Mouse (Mus musculus) neural tube, embryonic 15.5 days (tissue): ENCODE data around the gene Snx30. TPM values are rescaled to one million over a fixed set of nuclear protein-coding genes. Genes with fewer than 3 reads are reported as not detected.

ENCODE experiments used
- ATAC-seq: fragments of 200-750 bp; cut with Nextera tagmentation; 2 replicates; pipeline ENCODE4 v1.8.0; 2017; ENCODE audit warnings: mild to moderate bottlenecking, moderate TSS enrichment, moderate library complexity; ENCODE audit not compliant: low FRiP score
- H3K27ac ChIP-seq: fragments of 300-500 bp; sonication (generic); replicated peaks from 2 replicates; pipeline ENCODE4 v1.5.1; 2015; ENCODE audit warnings: mild to moderate bottlenecking, inconsistent platforms
- H3K27me3 ChIP-seq: fragments of 300-500 bp; sonication (generic); replicated peaks from 2 replicates; pipeline ENCODE4 v1.6.1; 2015; ENCODE audit warnings: inconsistent platforms
- H3K36me3 ChIP-seq: fragments of 300-500 bp; sonication (generic); 2 replicates; pipeline ENCODE4 v1.6.1; 2015; ENCODE audit warnings: inconsistent platforms
- H3K4me1 ChIP-seq: fragments of 300-500 bp; sonication (generic); 2 replicates; pipeline ENCODE4 v1.6.1; 2015; ENCODE audit warnings: inconsistent platforms
- H3K4me2 ChIP-seq: fragments of 300-500 bp; sonication (generic); 2 replicates; pipeline ENCODE4 v1.6.1; 2015; ENCODE audit warnings: inconsistent platforms, mild to moderate bottlenecking, moderate library complexity
- H3K4me3 ChIP-seq: fragments of 300-500 bp; sonication (generic); replicated peaks from 2 replicates; pipeline ENCODE4 v1.5.1; 2015; ENCODE audit warnings: mild to moderate bottlenecking, inconsistent platforms
- H3K9ac ChIP-seq: fragments of 300-500 bp; sonication (generic); replicated peaks from 2 replicates; pipeline ENCODE4 v1.6.1; 2015; ENCODE audit warnings: mild to moderate bottlenecking, inconsistent platforms
- H3K9me3 ChIP-seq: fragments of 300-500 bp; sonication (generic); replicated peaks from 2 replicates; pipeline ENCODE4 v1.6.1; 2016; ENCODE audit warnings: inconsistent platforms
- WGBS: fragments of 180-500 bp; shearing (Covaris S2); methylation state at CpG from one replicate; pipeline ENCODE4 v1.1.7; 2015; ENCODE audit warnings: mixed read lengths; 5-methylcytosine and 5-hydroxymethylcytosine counted together
- polyA plus RNA-seq: library from polyadenylated mRNA; unstranded; fragments of >200 nt; fragmentation: Nextera tagmentation; extraction: Ambion mirVana; gene quantifications from 2 replicates; pipeline ENCODE4 v1.2.1, GENCODE M21; 2015

Gene Snx30
- polyA plus RNA-seq, 1 experiment from 2014 or later = 17.8 TPM

DNA sequence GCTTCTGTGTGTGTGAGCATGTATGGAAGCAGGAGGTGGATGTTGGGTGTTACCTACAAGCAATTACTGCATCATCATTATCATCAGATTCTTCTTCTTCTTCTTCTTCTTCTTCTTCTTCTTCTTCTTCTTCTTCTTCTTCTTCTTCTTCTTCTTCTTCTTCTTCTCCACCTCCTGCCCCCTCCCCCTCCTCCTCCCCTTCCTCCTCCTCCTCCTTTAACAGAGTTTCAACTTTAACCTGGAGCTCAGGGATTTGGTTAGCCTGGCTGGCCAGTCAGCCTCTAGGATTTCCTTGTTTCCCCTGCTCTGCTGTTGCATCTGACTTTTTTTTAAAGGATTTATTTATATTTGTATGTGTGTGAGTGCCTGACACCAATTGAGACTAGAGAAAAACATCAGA, 4.2 kb upstream of the Snx30 start, which contains the start of gene Inip:
Gene Inip, minus strand, starts transcription at position 101 of the 400 bp plus-strand sequence.
- Histone ChIP-seq H3K4me3 (no peak within 1 kb of the TSS), H3K36me3 (no peaks in the 10 kb centered on the region), H3K9ac (no peak within 1 kb of the TSS), H3K9me3 (no peaks in the 10 kb centered on the region), H3K27ac (no peak within 1 kb of the TSS), H3K4me1 (peaks cover 8% of the 10 kb centered on the region; the same call in 1 of the 2 replicates), H3K27me3 (no peaks in the 10 kb centered on the region), H3K4me2 (no peak within 1 kb of the TSS)
- ATAC-seq = no peak

DNA sequence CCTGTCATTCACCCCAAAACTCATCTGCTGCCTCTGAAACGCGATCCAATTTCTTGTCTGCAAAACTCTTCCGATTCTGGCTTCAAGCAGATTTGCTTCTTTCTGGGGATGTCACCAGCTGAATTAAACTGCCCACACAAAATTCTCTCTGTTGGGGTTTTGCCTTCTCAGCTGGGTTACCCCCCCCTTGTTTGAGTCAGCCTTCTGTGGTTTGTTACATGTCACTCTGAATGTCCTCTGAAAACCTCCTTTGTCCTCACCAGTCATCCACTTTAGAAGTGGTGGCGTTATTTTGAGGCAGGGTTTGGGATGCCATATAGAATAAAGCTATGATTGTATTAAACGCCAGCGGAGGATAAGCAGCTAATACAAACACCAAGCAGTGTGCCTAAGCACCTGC, 3.5 kb upstream of the Snx30 start:
- Histone ChIP-seq H3K36me3 (no peaks in the 10 kb centered on the region), H3K4me2 (no peak overlapping the region), H3K4me1 (peaks cover 14% of the 10 kb centered on the region), H3K27ac (no peak overlapping the region), H3K9ac (no peak overlapping the region), H3K9me3 (no peaks in the 10 kb centered on the region), H3K27me3 (no peaks in the 10 kb centered on the region), H3K4me3 (no peak overlapping the region)
- no peak for ATAC-seq
- WGBS = 77% methylated on average over 6 of the region's 6 CpGs

DNA sequence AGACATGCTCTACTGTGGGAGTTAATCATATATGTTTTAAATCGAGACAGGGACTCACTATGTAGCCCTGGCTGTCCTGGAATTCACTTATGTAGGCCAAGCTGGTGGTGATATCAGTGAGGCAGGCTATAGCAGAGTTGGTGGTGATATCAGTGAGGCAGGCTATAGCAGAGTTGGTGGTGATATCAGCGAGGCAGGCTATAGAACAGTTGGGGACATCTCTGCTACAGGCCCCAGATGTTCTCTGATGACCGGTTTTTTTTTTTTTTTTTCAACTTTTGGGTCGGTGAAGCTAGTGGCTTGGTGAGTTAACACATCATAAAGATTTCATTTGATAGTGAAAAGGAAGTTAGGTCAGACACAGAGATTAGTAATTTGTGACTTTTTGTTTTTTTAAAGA, 2.8 kb upstream of the Snx30 start:
- Histone ChIP-seq H3K4me1 (peaks cover 21% of the 10 kb centered on the region), H3K9me3 (no peaks in the 10 kb centered on the region), H3K27me3 (no peaks in the 10 kb centered on the region), H3K27ac (no peak overlapping the region), H3K4me2 (no peak overlapping the region), H3K36me3 (no peaks in the 10 kb centered on the region), H3K4me3 (no peak overlapping the region), H3K9ac (no peak overlapping the region)
- no peak for ATAC-seq
- 71% methylated on average over 4 of the region's 4 CpGs for WGBS

DNA sequence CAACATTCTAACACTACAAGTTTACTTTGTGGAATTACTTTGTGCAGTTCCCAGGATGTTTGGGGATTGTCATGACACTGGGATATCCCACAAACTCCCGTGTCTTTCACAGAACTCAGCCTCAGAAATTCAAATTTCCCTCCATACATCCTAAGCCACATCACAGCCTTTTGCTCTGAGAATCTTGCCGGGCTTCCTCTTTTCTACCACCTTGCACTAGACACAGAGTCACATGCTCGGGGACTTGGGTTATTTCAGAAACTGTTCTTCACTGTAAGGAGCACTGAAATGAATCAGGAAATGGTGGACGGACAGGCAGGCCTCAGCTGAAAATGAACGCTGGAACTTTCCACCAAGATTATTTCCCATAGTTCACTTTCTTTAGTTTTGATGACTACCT, 2.3 kb upstream of the Snx30 start:
- peaks cover 26% of the 10 kb centered on the region for H3K4me1 ChIP-seq
- no peak overlapping the region for H3K4me3 ChIP-seq
- no peaks in the 10 kb centered on the region for H3K36me3 ChIP-seq
- WGBS = 81% methylated on average over 5 of the region's 5 CpGs
- H3K4me2 ChIP-seq = no peak overlapping the region
- no peak overlapping the region for H3K9ac ChIP-seq
- no peaks in the 10 kb centered on the region for H3K9me3 ChIP-seq
- no peak for ATAC-seq
- no peak overlapping the region for H3K27ac ChIP-seq
- no peaks in the 10 kb centered on the region for H3K27me3 ChIP-seq

DNA sequence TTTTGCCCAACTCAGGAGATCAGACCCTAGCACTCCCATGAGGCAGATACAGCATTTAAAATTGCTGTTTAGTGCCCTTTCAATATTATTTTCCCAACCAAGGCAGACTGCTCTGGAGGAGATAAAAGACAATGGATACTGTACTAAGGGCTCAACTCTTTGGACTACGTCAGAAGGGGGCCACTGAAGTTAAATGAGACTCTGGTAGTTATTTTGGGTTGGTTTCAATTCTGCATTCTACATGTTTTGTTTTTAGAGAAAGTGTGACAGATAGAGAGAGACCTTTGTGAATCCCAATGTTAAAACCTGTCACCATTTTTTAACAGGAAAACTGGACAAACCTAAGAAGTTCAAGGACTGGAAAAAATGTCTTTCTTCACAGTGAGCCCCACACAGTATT, 886 bp upstream of the Snx30 start:
- no peak for ATAC-seq
- H3K27me3 ChIP-seq = no peaks in the 10 kb centered on the region
- H3K4me3 ChIP-seq = peak overlapping the region; percentile 65
- H3K9ac ChIP-seq = peak overlapping the region; percentile 74
- peak overlapping the region; percentile 85 for H3K27ac ChIP-seq
- H3K4me2 ChIP-seq = peak overlapping the region; percentile 61
- no peaks in the 10 kb centered on the region for H3K9me3 ChIP-seq
- peaks cover 33% of the 10 kb centered on the region for H3K4me1 ChIP-seq
- WGBS = 62% methylated on average over 1 of the region's 1 CpGs
- H3K36me3 ChIP-seq = no peaks in the 10 kb centered on the region

DNA sequence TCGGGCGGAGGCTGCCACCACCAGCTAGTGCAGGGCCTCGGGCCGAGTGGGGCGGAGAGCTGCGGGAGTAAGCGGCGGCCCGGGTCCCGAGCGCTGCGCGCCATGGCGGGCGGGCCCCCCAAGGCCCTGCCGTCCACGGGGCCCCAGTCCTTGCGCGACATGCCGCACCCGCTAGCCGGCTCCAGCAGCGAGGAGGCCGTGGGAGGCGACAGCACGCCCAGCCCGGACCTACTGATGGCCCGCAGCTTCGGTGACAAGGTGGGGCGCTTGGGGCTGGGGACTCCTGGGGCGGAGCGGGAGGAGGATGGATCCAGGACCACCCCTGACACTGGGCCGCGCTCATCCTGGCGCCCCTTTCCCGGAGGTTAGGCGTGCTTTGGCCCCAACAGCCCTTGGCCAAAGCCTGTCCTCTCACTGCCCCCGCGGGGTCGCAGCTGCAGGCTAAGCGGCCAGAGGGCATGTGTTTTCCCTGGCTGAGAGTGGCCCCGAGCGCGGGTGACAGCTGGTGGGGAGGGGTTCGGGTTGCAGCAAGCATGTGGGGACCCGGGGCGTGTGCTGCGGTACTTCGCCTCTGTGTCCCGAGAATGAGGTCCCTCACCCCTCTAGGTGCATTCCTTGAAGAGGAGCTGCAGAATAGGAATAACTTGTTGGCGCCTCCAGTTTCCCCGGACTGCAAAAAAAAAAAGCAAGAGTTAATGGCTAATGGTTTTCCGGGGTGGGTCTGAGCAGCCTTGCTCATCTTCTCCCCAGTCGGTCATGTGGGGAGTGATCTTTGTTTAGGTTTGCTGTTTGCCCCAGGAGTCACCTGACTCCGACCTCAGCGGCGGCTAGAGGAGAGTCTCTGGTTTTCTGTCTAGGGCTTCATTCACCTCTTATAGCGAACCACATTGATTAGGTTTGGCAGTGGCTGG, 583 bp downstream of the Snx30 start:
- Histone ChIP-seq H3K27ac (peak overlapping the region; percentile 85), H3K4me2 (peak overlapping the region; percentile 61), H3K9me3 (no peaks in the 10 kb centered on the region), H3K36me3 (no peaks in the 10 kb centered on the region), H3K9ac (peak overlapping the region; percentile 74), H3K4me3 (peak overlapping the region; percentile 65), H3K4me1 (peaks cover 33% of the 10 kb centered on the region), H3K27me3 (no peaks in the 10 kb centered on the region)
- under 1% methylated on average over 54 of the region's 58 CpGs for WGBS
- ATAC-seq = peak; percentile 73

DNA sequence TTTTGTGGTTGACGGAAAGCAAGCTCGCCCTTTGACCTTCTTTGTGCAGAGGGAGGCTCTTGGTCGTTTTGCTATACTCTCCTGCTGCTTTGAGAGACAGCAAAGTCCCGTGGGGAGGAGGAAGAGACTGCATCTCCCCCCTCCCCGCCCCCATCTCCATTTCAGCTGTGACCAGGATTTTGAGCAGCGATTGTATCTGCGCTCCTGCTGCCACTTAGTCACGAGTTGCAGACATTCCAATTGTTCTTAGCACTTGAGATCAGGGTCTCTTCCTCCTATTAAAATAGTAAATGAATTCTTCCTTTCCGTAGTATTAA, 1.2 kb downstream of the Snx30 start:
- ATAC-seq = no peak
- no peaks in the 10 kb centered on the region for H3K27me3 ChIP-seq
- H3K27ac ChIP-seq = peak overlapping the region; percentile 85
- H3K9ac ChIP-seq = peak overlapping the region; percentile 74
- 5% methylated on average over 9 of the region's 9 CpGs for WGBS
- H3K9me3 ChIP-seq = no peaks in the 10 kb centered on the region
- peak overlapping the region; percentile 65 for H3K4me3 ChIP-seq
- no peaks in the 10 kb centered on the region for H3K36me3 ChIP-seq
- peak overlapping the region; percentile 61 for H3K4me2 ChIP-seq
- H3K4me1 ChIP-seq = peaks cover 33% of the 10 kb centered on the region

DNA sequence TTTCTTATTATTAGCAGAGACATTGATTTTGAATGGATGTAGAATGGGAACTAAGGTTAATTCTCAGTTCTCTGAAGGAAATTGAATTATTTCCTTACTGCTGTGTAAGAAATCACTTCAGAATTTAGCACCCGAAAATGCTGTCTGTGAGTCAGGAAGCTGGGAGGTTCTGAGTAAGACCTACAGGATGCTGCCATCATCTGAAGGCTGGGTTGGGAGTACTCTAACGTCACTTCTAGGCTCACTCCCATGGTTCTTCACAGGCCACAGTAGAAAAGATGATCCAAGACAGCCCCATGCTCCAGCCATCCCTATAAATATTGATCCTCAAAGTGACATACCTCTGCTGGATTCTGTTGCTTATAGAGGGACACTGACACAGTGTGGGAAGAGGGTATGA, 1.9 kb downstream of the Snx30 start:
- ATAC-seq = no peak
- no peak overlapping the region for H3K27ac ChIP-seq
- H3K4me1 ChIP-seq = peaks cover 33% of the 10 kb centered on the region
- 59% methylated on average over 2 of the region's 2 CpGs for WGBS
- no peaks in the 10 kb centered on the region for H3K9me3 ChIP-seq
- peak overlapping the region; percentile 1 for H3K4me3 ChIP-seq
- H3K27me3 ChIP-seq = no peaks in the 10 kb centered on the region
- no peaks in the 10 kb centered on the region for H3K36me3 ChIP-seq
- H3K9ac ChIP-seq = no peak overlapping the region; the same call in 1 of the 2 replicates
- peak overlapping the region; percentile 61 for H3K4me2 ChIP-seq

DNA sequence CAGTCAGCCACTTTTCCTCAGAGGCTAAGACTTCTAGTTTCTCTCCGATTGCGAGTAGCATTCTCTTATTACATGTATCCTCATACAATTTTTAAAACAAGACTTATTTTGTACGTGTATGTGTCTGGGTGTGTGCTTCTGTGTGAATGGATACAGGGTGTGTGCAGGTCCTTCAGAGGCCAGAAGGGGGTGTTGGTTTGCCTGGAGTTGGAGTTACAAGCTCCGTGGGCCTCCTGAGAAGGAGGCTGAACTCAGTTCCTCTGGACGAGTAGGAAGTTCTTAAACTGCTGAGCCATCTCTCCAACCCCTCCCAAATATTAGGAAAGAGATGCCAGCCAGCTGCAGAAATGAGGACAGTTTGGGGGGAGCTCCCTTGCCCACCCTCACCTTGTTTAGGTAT, 2.8 kb downstream of the Snx30 start:
- Histone ChIP-seq H3K9me3 (no peaks in the 10 kb centered on the region), H3K9ac (no peak overlapping the region), H3K4me2 (no peak overlapping the region), H3K4me1 (peaks cover 33% of the 10 kb centered on the region), H3K27me3 (no peaks in the 10 kb centered on the region), H3K36me3 (no peaks in the 10 kb centered on the region), H3K4me3 (no peak overlapping the region), H3K27ac (no peak overlapping the region)
- 65% methylated on average over 5 of the region's 5 CpGs for WGBS
- ATAC-seq = no peak

DNA sequence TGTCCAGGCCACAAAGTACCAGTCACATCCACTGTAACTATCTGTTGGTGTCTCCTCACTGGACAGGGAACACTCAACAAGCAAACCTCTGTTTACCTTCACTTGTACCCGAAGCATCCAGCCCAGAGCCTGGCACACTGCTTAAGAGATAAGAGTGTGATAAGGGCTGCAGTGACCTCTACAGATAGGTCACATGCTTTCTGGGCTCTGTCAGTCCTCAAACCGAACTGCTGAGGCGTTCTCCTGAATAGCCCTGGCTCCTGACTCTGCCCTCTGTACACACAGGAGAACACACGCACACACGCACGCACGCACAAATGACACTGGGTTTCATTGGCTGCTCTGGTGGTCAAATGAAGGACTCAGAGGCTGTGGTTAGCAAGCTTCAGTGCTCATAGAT, 8.5 kb downstream of the Snx30 start:
- Histone ChIP-seq H3K4me1 (peaks cover 11% of the 10 kb centered on the region), H3K4me3 (no peak overlapping the region), H3K27ac (no peak overlapping the region), H3K27me3 (no peaks in the 10 kb centered on the region), H3K36me3 (no peaks in the 10 kb centered on the region), H3K9me3 (no peaks in the 10 kb centered on the region), H3K9ac (no peak overlapping the region), H3K4me2 (no peak overlapping the region)
- no peak for ATAC-seq
- 84% methylated on average over 7 of the region's 7 CpGs for WGBS

DNA sequence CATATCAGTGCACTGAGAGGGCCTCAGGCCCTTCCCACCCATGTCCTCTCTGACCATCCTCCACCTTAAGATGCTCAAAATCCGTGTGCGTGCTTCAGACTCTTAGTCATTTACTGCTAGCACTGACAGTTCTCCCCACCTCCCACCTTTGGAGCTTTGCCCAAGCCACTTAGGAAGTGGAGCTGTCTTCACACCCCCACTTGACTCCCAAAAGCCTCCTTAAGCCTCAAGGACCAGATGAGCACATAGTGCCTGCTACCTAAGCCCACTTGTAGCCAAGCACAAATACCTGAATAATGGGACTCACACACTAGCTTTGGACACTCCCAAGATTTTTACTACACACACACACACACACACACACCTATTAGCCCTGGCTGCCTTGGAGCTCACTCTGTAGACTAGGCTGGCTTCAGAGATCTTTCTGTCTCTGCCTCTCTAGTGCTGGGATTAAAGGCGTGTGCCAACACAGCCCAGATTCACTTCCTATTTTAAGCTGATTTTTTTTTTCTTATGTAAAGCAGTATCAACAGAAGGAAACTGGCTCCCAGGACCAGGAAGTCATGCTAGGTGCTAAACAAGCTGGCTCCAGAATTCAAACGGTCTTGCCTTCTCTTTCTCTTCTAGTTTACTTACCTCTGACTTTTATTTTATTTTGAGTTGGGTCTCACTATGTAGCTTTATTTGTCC, 9.6 kb downstream of the Snx30 start:
- Histone ChIP-seq H3K4me3 (no peak overlapping the region), H3K4me1 (peaks cover 19% of the 10 kb centered on the region), H3K4me2 (no peak overlapping the region), H3K9ac (no peak overlapping the region), H3K9me3 (no peaks in the 10 kb centered on the region), H3K27ac (no peak overlapping the region), H3K27me3 (no peaks in the 10 kb centered on the region), H3K36me3 (no peaks in the 10 kb centered on the region)
- no peak for ATAC-seq
- 89% methylated on average over 4 of the region's 4 CpGs for WGBS

DNA sequence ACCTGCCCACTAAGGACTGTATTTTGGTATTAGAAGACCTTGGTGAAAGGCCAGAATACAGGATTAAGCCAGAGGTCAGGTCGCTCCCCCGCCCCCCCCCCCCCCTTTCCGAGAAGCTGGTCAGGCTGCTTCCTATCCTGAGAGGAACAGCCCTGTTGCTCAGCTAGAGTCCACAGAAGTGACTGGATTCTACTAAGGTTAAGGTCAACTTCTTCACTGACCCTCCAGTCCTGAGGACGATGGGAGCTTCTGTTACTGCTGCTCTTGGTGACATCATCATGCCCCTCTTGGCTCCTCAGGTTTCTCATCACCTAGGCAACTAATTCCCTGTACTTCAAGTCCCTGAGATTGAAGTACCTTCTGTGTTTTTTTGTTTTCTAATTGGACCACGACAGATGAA, 10.4 kb downstream of the Snx30 start:
- H3K4me3 ChIP-seq = no peak overlapping the region
- ATAC-seq = no peak
- H3K4me1 ChIP-seq = peaks cover 19% of the 10 kb centered on the region
- H3K36me3 ChIP-seq = no peaks in the 10 kb centered on the region
- no peaks in the 10 kb centered on the region for H3K9me3 ChIP-seq
- WGBS = 74% methylated on average over 5 of the region's 5 CpGs
- H3K27ac ChIP-seq = no peak overlapping the region
- no peak overlapping the region for H3K4me2 ChIP-seq
- H3K27me3 ChIP-seq = no peaks in the 10 kb centered on the region
- no peak overlapping the region for H3K9ac ChIP-seq
